Mouse (Mus musculus) A20 (cell line): Measurements from ENCODE around the gene Sgsm1.

Experiments
- DNase-seq: peaks from one replicate; pipeline ENCODE4 v3.0.0-alpha.2; 2011; ENCODE audit warnings: low read depth, low spot score

Sgsm1 gene

DNA sequence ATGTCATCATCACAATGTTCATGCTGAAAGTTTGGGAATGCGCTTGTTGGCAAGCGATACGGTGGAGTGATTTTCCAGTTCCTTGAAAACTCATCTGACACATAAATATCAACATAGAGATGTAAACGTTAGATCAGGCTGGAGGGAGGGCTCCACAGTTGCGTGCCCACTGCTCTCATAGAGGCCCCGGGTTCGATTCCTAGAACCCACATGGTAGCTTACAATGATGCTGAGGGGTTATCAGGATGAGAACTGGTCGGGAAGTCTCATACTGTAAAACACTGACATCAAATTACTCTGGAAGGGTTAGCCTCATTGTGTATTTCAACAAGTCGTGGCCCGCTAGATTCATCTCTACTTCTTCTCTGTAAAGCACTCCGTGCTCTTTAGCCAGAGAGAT lies 24.5 kb downstream of the Sgsm1 start:
- no peak for DNase-seq

DNA sequence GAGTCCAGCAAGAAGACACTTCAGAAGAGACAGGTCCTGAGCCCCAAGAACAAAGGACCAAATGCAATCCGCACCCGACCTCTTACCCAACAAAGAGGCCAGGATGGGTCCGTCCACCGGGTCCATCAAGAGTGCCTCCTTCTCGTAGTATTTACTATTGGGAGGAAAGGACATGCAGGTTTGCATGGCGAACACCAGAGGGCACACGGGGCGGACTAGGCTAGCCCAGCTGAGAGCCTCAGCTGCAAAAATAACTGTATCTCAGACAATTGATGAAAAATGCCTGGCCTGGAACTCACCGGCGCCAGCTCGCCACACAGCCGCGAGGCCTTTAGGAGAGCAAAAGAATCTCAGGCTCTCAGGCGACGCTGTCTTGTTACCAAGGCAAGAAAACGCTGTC lies 25.0 kb downstream of the Sgsm1 start:
- no peak for DNase-seq

DNA sequence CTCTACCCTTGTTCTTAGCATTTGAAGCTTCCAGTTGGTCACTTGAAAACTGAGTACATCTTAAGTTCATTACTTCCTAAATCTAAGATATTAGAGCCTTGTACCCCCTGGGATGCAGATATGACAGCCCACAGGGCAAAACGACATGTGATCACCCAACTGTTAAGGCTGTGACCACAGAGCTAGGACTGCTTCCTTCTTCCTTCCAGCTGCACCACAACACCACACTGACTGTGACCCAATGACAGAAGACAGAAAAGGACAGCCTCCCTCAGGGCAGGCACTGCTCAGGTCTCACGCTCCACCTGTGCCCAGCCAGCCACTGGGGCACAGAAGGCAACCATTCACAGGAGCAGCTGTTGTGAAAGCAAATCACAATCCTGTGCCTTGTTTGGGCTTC lies 26.9 kb downstream of the Sgsm1 start:
- DNase-seq: no peak

DNA sequence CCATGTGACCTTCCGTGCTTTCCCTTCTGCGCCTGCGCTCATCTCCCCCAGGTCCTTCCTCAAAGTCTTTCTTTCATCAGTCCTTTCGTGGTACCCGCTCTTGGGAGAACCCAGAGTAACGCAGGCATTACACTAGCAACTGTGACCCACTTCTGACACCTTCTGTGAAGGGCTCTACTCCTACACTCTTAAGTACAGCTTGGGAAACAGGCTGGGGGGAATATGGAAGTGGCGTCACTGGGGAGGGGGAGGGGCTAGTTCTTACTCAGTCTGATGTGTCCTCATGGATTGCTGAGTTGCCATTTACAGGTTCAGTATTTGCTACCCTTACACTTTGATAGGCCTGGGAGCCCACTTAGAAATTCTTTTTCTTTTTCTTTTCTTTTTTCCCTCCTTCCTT lies 29.0 kb downstream of the Sgsm1 start:
- no peak for DNase-seq

DNA sequence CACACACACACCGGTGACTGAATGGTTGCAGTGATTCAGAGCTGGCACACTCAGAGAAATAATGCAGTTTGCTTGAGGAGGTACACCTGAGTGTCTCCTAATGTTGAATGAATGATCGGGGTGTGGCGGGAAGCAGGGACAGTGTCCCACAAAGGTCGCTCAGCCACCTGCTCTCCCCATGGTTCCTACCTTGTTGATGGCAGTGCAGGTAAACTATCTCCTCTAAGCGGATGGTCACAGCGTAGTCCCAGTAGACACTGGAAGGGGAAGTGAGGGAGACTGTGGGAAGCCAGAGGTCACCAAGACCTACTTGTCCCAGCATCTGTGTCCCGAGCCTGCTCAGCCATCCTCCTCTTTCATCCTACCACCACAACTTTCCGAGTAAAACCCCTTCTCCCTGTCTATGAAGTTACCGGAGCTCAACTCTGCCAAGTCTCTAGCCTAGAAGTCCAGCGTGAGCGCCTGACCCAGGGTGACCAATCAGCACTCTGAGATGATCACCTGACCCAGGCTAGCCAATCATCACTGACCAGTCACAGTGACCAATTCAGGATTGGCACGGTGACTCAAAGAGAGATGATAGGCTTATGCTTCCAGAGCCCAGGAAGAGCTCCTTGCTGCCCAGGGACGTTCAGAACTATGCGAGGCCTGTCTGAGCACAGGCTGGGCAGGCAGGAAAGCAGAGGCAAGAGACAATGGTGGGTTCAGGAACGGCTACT lies 30.3 kb downstream of the Sgsm1 start:
- DNase-seq: no peak

- no peak for DNase-seq
Observed at GRCm38 (mm10) chr5:113275839-113276238, 34.7 kb downstream of the Sgsm1 start.

DNA sequence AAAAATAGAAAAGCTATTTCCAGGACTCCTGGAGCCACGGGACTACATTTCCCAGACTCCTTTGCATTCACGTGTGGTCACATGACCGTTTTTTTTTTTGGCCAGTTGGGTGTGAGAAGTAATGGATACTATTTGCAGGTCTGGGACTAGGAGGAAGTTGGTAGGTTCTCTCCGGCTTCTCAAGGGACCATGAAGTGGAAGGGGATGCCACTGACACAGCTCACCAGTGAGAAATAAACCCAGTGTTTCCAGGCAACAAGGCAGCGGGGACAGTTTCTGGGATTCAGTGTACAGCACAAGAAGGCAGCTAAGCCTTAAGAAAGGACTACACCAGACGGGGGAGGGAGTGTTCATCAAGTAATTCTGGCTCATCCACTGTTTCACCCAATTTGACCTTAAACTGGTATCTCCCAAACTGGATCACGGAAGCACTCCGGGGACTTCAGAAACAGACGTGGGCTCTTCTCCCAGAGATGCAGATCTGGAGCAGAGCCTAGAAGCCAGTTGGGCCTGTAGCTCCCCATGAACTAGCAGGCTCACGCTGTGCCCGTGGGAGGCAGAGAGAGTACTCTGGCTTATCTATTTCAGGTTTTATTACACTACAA lies 39.3 kb downstream of the Sgsm1 start:
- DNase-seq: no peak

DNA sequence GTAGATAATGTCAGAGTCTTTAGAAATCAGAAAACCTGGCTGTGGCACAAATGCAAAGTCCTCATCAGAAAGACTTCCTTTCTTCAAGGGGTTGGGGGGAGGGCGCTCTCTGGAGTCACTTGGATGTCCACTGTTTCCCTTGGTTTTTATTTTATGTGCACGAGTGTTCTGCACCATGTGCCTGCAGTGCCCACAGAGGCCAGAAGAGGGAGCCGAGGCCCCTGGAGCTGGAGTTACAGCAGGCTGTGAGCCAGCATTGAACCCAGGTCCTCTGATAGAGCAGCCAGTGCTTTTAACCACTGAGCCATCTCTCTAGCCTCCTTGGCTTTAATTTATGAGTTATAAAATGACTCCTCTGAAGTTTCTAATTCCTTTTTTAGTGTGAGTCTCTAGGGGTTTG lies 40.5 kb downstream of the Sgsm1 start:
- DNase-seq: no peak

DNA sequence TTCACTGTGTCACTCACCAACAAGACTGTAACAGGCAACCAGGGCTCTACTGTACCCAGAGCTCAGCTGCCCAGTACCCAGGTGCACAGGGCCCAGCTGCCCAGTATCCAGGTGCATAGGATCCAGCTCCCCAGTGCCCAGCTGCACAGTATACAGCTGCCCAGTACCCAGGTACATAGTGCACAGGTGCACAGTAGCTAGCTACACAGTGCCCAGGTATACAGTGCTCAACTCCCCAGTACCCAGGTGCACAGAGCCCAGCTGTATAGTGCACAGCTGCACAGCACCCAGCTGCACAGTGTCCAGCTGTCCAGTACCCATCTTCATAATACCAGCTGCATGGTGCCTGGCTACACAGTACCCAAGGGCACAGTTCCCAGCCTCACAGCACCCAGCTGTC lies 42.3 kb downstream of the Sgsm1 start:
- no peak for DNase-seq

- no peak for DNase-seq
Observed at GRCm38 (mm10) chr5:113265637-113266036, 44.9 kb downstream of the Sgsm1 start.

DNA sequence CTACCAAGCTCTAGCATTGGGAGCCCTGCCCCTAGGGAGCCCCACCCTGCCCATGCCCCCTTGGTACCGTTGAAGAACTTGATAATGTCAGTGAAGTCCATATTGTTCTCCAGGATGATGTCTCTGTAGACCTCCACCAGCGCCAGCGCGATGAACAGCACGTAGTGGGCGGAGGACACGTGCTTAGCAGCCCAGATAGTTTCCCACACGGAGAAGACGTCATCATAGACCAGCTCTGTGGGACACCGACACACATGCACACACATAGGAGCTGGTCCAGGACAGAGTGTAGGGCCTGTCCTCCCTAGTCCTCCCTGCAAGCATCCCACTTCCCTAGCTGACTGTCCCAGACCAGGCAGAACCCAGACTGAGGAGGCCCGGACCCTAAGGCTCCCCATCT lies 59.8 kb downstream of the Sgsm1 start:
- DNase-seq: no peak

DNA sequence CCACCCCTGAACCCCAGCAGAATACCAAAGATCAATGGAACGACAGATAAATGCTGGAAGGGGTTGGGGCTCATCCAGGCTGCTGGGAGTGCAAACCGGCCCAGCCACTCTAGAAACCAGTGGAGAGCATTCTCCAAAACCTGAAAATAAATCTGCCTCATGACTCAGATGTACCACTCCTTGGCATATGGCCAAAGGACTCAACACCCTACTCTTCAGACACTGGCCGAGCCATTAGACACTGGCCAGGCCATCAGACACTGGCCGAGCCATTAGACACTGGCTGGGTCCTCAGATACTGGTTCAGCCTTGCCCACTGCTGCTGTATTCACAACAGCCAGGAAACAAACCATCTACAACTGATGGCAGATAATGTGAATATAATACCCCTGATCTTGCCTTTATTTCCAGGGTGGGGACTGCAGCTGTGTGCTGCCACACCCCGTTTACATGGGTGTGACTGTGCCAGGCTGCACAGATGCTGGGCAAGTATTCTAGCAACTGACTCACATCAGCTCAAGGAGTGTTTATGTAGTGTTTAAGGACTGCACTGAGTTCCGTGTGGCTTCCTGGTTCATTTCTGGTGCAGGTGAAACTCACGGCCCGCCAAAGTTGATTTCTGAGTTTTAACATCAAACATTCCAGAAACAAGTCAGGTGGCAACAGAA lies 61.2 kb downstream of the Sgsm1 start:
- no peak for DNase-seq

DNA sequence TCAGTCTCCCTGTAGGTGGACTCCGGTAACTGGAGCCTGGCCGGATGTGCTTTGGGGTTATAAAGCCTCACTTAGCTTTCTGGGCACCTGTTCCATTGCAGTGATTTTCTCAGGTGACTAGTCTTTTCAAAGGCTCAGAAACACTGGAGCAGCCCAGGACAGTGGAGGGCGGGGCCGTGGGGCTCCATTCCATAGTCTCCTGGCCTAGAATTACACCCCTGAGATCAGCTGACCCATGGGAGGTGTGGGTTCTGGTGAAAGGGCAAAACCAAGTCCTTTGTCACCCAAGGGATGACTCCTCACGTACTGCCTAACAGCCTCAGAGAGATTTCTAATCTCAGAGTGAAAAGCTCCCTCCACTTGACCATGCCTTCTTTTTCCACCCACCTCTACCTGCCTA lies 80.4 kb downstream of the Sgsm1 start:
- no peak for DNase-seq

DNA sequence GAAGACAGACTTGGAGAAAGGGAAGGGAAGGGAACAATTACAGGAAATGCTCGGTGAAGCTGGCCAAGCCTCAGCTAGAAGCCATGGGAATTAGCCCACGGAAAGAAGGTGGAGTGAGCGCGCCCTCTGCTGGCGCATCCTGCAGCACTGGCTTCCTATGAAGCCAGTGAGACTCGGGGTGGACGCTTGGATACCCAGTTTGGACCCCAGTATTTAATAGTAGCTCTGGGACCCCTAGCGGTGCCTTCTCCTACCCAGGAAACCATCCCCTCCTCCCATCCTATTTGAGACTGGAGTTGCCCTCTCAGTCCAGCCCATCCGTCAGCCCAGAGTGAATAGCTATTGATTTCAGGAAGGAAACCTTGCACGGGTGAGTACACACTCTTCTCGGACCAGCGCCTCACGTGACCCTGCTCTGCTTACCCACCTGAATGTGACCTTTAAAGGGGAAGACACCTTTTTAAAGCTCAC lies 83.9 kb downstream of the Sgsm1 start, which contains the start of gene Tmem211:
TSS of gene Tmem211 (plus strand) at position 278 of the 471 bp plus-strand sequence.
- no peak for DNase-seq

DNA sequence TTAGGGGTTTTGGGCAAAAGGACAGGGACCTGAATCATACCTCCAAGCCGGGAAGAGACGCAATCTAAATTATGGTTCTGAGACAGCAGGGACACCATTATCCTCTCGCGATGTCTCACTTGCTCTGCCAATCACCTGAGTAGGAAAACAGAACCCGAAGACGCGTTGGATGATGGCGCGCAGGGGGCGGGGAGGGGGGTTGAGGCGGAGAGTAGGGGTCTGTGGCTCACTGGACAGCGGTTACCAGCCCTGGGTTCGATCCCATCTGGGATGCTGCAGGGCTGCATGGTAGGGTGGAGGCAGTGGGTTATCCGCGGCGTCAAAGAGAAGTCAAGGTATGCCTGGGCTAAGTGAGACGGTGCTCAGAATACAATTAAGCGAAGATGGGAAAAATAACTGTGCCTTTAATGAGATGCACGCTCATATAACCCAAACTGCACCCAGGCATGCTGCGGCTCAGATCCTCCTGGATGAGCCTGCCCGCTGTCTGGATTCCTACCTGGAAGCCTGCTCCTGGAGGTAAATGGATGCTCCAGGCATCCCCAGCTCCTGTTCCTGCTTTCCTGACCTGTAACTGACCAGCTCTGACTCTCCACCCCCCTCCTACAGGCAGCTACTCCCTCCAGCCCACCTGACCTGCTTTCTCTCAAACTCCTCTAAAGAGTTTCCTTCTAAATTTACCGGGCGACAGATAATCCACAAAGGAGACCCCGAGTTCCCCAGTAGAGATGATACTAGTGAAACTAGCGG lies 84.7 kb downstream of the Sgsm1 start:
- DNase-seq: no peak

- DNase-seq: no peak
Observed at GRCm38 (mm10) chr5:113225271-113225670, 85.3 kb downstream of the Sgsm1 start.

DNA sequence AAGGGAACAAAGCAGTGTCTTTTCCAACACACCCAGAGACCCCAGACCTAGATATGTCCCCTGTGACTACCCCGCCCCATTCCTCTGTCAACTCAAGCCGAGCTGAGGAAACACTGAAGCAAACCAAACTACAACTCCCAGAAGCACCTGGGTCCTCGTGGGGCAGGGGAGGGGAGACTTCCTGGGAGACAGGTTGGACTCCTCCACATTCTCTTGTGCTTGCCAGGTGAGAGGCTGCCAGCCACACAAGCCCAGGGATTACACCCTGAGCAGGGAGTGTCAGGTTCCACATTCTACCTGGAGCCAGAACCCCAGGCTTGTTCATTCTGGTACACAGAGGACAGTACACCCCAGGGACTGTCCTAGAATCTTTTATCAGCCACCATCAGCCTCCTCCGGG lies 86.7 kb downstream of the Sgsm1 start:
- DNase-seq: no peak

- DNase-seq: no peak
Observed at GRCm38 (mm10) chr5:113221147-113221865, 89.3 kb downstream of the Sgsm1 start, which contains the start of gene 2900026A02Rik. TSS of gene 2900026A02Rik (minus strand) at chr5:113221236.

- DNase-seq: no peak
Observed at GRCm38 (mm10) chr5:113220383-113221146, 90.0 kb downstream of the Sgsm1 start.

GRCm38 (mm10) chr5:113219876-113220275 lies 90.7 kb downstream of the Sgsm1 start:
- DNase-seq: no peak

GRCm38 (mm10) chr5:113219450-113219849 lies 91.1 kb downstream of the Sgsm1 start:
- DNase-seq: no peak
